Mouse (Mus musculus): ENCODE measurements around the gene Wbp4.

Wbp4 gene

GRCm38 (mm10) chr14:79451681-79452590, 29.4 kb downstream of the Wbp4 start, which contains the start of gene Kbtbd6:
Kbtbd6 (plus strand) TSS chr14:79451835.
- peak; percentile 79 to 83 for DNase-seq

GRCm38 (mm10) chr14:79445055-79445620, 36.2 kb downstream of the Wbp4 start:
- peak; percentile 26 to 42 for DNase-seq

GRCm38 (mm10) chr14:79444601-79445000, 36.7 kb downstream of the Wbp4 start:
- DNase-seq = no peak

- no peak for DNase-seq
Observed at GRCm38 (mm10) chr14:79441441-79441840, 39.9 kb downstream of the Wbp4 start.

GRCm38 (mm10) chr14:79440655-79441054, 40.7 kb downstream of the Wbp4 start:
- DNase-seq = no peak

- DNase-seq = no peak
Observed at GRCm38 (mm10) chr14:79434068-79434467, 47.3 kb downstream of the Wbp4 start.

GRCm38 (mm10) chr14:79426730-79427365, 54.5 kb downstream of the Wbp4 start:
- peak; percentile 33 to 59 for DNase-seq

GRCm38 (mm10) chr14:79425979-79426729, 55.2 kb downstream of the Wbp4 start, which contains the start of gene Kbtbd7:
Kbtbd7 (plus strand) TSS chr14:79426511.
- peak; percentile 91 to 93 for DNase-seq

GRCm38 (mm10) chr14:79420083-79420685, 61.1 kb downstream of the Wbp4 start:
- DNase-seq = peak in 1 of 2 experiments; percentile 13

- DNase-seq = no peak
Observed at GRCm38 (mm10) chr14:79413121-79413520, 68.2 kb downstream of the Wbp4 start.

- DNase-seq = no peak
Observed at GRCm38 (mm10) chr14:79410662-79411061, 70.7 kb downstream of the Wbp4 start.

All from cerebellum, postnatal 14 days (tissue).